Mouse (Mus musculus) testis, adult 10 weeks (tissue): ENCODE results near the gene Mrps2. TPM values are rescaled to one million over a fixed set of nuclear protein-coding genes. Genes with fewer than 3 reads are reported as not detected.

ENCODE experiments used
- polyA plus RNA-seq: library from polyadenylated mRNA; stranded (reverse); fragments of 350-450 nt; fragmentation: Illumina TruSeq; extraction: RNeasy Lipid Tissue Mini Kit (QIAGEN cat#74804); gene quantifications from one replicate; pipeline ENCODE4 v1.2.3, GENCODE M21; 2014; ENCODE audit warnings: low read depth, low replicate concordance

The Mrps2 gene
- 25.5 TPM for polyA plus RNA-seq

GRCm38 (mm10) chr2:28467860-28468485 lies at the start of gene Mrps2:
Gene Mrps2, plus strand, starts transcription at chr2:28468066.

DNA sequence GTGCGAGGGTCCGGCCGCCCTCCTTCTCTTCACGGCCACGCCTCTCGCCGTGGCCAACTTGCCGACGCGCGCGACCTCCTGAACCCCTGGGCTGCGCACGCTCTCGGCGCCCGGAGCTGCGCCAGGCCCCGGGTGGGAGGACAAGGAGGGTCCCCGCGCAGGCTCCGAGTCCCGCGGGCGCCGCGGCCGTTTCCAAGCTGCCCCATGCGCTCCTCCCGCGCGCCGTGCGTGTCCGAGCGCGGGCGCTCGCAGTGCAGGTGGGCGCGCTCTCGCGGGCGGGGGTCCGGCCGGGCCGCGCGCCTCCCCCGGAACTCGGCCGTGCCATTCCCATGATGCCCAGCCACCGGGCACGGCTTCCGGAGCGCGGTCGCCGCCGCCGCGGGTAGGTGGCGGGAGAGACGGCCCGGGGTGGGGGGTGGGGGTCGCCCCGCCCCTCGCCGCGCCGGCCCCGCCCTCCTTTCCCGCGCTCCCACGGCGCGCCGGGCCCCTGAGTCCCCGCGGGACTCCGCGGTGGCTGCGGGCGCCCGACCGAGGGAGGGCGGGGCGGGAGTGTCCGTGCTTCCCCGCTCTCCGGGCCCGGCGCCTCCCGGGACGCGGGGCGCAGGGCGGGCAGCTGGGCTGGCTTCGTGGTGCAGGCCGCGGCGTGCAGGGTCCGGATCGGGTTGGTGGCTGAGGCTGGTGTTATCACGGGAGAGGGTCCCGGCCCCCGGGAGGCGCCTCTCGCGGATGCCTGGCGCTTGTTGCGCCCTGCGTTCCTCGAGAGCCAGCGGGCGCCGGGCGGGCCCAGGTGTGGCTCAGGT lies 21.2 kb upstream of the Mrps2 start, which contains the start of gene Ppp1r26:
Gene Ppp1r26 (plus strand): TSS at position 286 of the 800 bp plus-strand sequence.

GRCm38 (mm10) chr2:28465836-28466518 lies 1.9 kb upstream of the Mrps2 start, which contains the start of gene 1700007K13Rik:
Gene 1700007K13Rik, minus strand, starts transcription at chr2:28466332.

GRCm38 (mm10) chr2:28496671-28497070 lies 28.8 kb downstream of the Mrps2 start, which contains the start of gene Gbgt1:
Gene Gbgt1, plus strand, starts transcription at chr2:28496891.

DNA sequence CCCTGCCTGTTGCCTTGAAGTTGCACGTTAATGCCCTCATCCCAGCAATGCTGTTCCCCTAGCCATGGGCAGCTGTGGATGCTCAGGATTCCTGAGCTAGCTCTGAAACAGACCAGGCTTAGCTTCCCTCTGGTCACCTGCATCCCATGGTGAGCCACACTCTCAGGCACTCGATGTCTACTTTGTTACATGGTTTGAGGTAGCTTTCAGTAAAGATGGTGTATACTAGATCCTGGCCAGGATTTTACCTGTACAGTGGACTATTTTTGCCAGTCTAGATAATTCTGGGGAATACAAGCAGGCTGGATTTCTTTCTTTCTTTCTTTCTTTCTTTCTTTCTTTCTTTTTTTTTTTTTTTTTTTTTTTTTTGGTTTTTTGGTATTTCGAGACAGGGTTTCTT lies 37.9 kb downstream of the Mrps2 start, which contains the start of gene Gm10134:
Gene Gm10134 (plus strand): TSS at position 301 of the 400 bp plus-strand sequence.

DNA sequence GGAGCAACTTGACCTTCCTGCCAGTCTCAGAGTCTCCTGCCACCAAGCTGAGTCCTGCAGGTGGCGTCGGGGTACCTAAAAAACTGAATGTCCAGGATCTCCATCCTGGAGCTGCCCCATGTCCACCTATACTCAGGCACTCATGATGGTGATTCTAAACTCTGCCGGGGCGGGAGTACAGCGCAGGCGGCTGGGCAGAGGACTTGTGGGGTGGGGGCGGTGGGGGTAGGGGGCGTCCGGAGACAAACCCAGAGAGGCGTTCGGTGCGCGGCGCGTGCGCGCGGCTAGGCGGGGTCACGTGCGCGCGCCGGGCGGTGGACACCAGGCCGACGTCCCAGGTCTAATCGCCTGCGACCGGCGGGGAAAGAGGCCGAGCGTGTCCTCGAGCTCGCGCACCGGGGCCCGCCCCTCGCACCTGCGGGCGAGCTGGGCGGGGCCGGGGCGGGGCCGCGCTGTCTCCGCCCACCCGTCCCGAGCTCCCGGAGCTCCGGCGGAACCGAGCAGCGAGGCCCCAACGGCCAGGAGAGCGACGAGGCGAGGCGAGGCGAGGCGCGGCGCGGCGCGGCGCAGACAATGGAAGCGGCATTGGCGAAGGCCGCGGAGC lies 45.0 kb downstream of the Mrps2 start, which contains the start of gene Ralgds:
Gene Ralgds (plus strand): TSS at position 328 of the 604 bp plus-strand sequence.

Other genes with a start within 250 kb of the Mrps2 start
- 3.7 TPM for gene Ppp1r26, start 21.3 kb upstream of the Mrps2 start, polyA plus RNA-seq
- gene 1700007K13Rik, start 1.7 kb upstream of the Mrps2 start, polyA plus RNA-seq: 91.9 TPM
- not detected for gene Gbgt1, start 28.8 kb downstream of the Mrps2 start, polyA plus RNA-seq
- not detected for gene Gm10134, start 38.0 kb downstream of the Mrps2 start, polyA plus RNA-seq
- gene Ralgds, start 45.1 kb downstream of the Mrps2 start, polyA plus RNA-seq: 60.8 TPM
- not detected for gene Cel, start 95.3 kb downstream of the Mrps2 start, polyA plus RNA-seq
- gene Gtf3c5, start 115.7 kb downstream of the Mrps2 start, polyA plus RNA-seq: 3.6 TPM
- not detected for gene Gfi1b, start 153.9 kb downstream of the Mrps2 start, polyA plus RNA-seq
- 10.6 TPM for gene Tsc1, start 173.2 kb downstream of the Mrps2 start, polyA plus RNA-seq
- gene Spaca9, start 231.7 kb downstream of the Mrps2 start, polyA plus RNA-seq: 23.7 TPM
- 60.9 TPM for gene Ak8, start 232.1 kb downstream of the Mrps2 start, polyA plus RNA-seq